Mouse (Mus musculus) layer of hippocampus, adult 18-20 months (tissue): ENCODE measurements at regions not wholly inside any gene's neighbourhood (a gene's known extent, or its start where the extent isn't known, plus 50 kb on each side); places are given as distances from the start of the nearest gene placed in this dataset.
"Not testable (repeated sequence)": the region's sequence is repeated elsewhere in the genome, so short reads cannot be mapped to it uniquely, and the experiment has no call there.

ENCODE experiments used
- DNase-seq, 2 experiments: peaks; one replicate each; pipeline ENCODE4 v3.0.0; 2022; ENCODE audit warnings: low spot score in 2 of 2

DNA sequence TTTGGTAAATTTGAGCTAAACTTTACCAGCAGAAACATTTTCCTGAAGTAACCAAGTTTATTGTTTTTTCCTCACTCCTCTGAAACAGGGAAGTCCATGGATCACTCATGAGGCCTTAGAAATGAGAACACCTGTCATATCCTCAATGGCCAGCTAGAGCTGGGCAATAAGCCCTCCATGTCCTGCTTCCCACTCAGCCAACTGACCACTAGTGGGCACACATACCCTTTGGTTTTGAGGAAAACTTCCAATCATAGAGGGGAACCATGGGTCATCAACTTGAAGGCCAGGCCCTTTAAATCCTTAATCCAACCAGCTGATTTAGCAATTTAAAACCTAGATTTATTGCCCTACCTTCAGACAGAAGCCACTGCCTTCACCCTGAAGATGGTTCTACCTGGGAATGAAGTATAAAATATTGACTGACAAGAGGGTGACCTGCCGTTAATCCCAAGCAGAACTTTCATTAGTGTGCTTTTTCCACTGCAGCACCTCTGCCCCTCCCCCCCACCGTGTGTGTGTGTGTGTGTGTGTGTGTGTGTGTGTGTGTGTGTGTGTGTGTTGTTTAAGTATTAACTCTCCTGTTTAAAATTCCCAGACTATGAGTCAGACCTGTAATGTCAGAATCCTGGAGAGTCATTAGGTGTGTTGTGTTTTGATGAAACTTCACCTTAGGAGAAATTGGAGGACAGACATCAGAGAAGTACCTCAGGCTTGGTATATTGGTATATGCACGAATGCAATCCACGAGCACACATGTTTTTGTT is 312.3 kb downstream of the Hdgfl1 start:
- DNase-seq: no peak

DNA sequence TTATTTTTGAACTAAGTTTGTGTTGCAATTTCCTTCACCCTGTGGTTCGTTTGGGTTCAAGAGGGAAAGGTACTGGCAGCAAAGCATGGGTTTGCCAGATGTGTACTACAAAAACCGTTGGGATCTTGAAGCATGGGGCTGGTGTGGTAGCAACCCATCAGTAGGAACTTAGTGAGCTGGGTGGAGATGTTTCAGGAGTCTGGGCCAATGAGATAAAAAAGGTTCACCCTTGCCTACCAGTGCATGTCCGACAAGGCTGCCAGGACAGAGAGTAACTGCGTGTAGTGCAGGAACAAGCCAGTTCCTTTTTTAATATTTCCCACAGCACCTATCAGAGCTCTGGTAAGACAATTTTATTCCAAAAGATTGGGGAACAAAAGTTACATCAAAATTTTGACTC is 343.3 kb downstream of the Hdgfl1 start:
- DNase-seq: no peak

DNA sequence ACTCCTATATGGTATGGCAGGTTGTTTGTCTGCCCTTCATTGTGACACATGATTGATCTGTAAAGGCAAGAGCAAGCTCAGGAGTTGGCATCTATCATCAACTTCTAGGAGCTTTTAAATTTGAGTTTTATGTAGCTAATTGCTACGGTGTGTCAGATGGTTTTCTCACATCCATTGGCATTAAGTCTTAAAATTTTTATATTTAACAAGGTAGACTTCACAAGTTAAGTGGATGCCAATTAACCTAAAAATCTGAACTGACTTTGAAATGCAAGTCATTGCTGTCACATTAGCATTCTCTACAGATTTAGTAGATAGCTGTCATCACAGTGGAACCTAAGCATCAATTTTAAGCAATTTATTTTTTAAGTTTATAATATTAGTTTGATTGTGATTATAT is 345.5 kb downstream of the Hdgfl1 start:
- DNase-seq: no peak

DNA sequence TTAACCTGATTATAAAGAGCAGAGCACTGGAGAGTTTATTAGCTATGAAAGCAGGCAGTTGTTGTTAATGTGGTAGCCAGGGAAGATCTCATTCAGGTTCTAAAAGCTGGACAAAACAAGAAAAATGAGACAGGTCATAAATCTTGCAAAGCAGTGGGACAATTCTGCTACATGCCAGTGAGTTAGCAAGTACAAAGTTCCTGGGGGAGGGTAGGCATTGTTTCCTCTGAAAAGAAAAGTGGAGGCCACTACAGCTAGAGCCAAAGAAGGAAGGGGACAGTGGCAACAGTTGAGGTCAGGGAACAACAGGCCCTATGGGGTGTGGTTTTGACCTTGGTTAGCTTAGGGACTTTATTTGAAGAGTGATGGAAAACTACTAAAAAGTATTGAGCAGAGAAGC is 364.2 kb downstream of the Hdgfl1 start:
- DNase-seq: no peak

DNA sequence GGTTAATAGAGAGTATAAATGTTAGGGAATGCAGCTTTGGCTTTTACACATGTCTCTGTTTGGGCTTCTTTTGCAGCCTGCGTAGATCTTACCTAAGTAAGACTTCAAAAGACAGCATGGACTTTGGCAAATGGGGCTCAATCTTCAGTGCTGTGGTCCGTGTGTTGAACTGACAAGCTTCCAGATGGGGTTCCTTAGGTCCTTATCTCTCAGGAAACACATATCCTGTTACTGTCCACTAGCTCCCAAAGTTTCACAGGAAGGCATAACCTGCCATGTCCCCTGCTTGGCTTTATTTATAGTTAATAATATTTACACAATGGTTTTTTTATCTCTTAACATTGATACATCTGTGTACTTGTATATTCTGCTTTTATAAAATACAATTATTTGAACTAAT is 365.3 kb downstream of the Hdgfl1 start:
- no peak for DNase-seq

DNA sequence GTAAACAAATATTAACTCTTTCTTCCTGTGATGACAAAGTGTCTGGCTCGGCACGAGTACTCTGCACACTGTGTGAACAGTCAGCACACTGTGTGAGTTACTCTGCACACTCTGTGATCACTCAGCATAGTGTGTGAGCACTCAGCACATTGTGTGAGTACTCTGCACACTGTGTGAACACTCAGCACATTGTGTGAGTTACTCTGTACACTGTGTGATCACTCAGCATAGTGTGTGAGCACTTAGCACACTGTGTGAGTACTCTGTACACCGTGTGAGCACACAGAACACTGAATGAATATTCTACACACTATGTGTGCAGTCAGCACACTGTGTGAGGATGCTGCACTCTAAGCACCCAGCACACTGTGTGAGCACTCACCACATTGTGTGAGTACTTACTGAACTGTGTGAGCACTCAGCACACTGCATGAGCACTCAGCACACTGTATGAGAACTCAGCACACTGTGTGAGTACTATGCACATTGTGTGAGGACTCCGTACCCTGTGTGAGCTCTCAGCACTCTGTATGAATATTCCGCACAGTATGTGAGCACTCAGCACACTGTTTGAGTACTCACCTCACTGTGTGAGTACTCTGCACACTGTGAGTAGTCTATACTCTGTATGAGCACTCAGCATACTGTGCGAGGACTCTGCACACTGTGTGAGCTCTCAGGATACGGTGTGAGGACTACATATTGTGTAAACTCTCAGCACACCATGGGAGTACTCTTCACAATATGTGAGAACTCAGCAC is 381.9 kb downstream of the Hdgfl1 start:
- DNase-seq: no peak

DNA sequence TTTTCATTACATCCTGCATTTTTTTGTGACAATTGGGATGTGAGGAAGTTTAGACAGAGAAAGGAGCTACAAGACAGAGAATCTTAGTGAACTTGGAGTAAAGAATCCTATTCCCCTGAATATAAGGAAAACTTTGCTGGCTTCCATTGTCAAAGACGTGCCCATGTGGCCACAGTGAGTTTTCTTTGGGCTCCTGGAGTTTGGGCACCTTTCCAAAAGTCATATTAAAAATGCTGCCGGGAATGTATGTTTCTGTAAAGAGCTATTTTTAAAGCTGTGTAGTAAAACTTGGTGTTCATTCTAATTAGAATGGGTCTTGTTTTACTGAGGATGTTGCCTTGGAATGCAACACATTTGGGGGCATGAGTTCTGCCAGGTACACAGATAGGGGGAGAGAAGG is 387.3 kb downstream of the Hdgfl1 start:
- DNase-seq: no peak

DNA sequence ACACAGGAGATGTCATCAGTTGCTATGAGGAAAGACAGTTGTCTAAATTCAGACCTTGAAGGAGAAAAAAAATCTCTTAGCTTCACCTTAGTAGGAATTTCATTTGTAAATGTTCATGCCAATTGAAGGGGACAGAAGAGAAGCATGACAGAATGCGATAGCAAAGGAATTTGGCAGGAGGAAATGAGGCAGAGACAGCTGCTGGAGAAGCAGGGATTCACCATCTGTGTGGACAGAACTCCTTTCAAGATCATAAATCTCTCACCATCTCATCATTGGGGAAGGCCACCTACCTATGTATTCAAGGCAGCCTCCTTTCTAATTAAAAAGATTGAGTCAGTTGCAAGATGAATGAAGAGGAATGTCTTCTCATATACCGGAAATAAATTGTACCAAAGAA is 387.8 kb downstream of the Hdgfl1 start:
- DNase-seq: peak; percentile 3 to 16

DNA sequence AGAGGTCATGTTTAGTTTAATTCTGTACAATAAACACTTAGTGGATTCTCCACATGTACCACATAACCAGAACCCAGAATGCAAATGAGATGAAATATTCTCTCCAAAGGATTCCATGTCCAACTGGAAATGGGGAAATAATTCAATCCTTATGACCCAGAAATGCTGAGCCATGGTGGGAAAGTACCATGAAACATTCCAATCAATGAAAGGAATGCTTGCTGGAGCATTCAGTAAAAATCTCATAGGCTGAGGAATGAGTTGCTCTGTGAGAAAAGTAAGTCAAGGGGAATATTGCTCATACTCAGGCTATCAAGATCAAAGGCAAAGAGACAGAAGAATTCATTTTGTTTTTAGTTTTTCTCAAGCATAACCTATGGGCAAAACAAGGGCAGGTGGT is 394.4 kb downstream of the Hdgfl1 start:
- no peak for DNase-seq

DNA sequence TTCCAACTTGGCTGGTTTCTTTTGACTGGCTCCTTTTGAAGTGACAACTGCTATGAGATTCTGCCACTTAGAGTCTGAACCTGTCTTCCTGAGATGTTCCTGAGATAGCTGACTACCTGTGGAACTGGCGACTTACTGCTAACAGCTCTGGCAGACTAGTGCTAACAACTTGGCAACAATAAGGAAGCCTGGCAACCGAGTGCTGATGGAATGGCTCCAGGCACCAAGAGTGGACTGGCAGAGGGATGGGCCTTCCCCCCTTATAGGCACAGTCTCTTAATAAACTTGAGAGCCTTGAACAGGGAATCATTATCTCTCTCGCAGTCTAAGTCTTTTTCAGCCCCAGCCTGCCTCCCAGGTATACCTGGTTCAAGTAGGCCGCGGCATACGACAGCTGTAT is 404.1 kb downstream of the Hdgfl1 start:
- not testable (repeated sequence) for DNase-seq

DNA sequence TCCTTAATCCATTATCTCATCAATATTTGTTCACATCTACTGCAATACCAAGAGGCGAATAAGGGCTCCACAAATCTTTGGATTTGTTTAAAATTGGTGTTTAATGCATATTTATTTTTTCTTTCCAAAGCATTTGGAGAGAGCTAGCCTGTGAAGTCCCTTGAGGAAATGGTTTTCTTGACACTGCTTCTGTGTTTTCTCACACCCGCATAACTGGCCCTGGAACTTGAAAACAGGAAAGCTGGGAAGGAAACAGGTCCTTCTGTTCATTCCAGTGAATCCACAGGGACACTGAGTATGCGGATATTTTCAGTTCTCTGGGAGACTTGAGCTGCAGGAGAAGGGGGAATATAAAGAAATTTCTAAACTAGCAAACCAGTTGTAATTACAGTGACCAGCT is 413.6 kb downstream of the Hdgfl1 start:
- DNase-seq: no peak

DNA sequence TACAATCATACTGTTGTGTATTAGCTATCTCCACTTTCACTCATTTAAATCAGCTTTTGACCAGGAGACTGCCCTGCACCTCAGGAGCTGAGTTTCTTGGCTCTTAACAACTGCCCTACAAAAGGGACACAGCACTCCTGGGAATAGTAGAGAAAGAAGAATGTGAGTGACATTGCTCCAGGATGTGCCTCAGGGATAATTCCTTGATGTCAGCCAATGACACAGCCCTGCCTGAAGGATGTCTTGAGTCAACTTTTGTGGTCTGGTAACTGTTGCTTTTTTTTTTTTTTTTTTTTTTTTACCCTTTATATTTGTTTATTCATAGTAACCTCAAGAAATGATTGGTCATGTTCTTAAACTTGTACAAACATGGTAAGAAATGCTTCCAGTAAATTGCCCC is 415.5 kb downstream of the Hdgfl1 start:
- no peak for DNase-seq

DNA sequence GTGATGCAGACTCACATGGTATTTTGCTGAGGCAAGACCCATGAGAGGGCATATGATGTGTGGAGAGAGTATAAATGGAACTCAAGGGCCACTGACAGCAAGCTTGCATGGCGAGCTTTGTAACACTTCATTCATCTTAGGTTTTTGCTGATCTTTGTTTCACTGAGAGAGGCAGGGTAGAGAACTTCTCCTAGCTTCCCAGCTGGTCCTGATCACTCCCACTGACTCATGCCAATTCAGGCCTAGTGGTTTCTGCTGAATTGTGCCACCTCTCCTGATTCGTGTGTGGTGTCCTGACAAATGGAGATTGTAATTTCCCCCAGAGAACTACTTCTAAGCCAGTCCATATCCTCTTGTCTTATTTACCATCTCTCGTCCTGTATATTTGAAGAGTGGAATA is 419.5 kb downstream of the Hdgfl1 start:
- no peak for DNase-seq

DNA sequence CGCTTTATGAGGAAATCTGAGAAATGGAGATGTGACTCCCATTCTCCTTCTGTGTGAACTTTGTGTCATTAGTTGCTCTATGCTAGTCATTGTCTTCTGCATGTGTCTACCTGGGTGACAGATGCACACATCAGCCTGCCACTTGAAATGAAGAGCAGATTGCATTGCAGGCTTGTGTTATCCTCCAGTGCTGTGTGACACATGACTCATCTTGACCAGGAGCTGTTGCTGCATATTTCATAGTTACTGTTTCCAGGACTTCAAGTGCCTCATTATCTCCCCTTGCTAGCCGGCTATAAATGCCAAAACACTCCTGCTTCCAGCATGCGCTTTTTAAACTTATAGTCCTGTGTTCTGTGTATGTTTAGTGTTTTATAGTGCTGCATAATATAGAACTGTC is 431.2 kb downstream of the Hdgfl1 start:
- DNase-seq: peak; percentile 3 to 25

DNA sequence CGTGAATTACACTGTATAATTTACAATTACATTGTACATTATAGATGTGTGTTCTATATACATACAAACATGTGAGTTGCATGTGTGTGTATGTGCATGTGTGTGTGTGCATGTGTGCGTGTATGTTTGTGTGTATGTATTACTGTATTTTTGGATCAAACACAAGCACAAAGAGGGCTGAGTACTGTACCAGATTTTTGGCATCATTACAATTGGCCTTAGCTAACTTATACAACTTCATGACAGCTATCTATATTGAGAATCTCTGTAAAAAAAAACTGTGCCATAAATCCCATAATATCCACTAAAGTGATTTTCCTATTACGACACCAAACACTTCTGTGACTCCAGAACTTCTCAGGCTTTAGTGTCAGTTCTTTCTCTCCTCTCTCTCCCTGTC is 444.9 kb downstream of the Hdgfl1 start:
- DNase-seq: no peak

DNA sequence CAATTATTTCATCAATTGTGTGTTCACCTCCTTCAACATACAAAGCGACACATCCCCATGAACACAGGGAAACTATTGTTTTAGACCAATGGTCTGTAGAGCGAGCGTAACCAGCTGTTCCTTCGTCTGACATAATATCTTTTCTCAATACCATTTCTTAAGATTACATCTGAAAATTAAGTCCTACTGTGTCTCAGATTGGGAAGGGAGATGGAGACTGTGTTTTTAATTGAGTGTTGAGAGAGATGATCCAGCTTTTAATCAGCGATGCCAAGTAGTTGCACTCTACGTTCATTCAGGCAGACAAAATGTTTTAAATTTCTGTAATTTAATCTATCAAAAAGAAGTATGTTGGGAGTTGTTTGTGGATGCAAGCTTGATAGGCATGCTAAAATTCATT is 445.3 kb downstream of the Hdgfl1 start:
- no peak for DNase-seq

DNA sequence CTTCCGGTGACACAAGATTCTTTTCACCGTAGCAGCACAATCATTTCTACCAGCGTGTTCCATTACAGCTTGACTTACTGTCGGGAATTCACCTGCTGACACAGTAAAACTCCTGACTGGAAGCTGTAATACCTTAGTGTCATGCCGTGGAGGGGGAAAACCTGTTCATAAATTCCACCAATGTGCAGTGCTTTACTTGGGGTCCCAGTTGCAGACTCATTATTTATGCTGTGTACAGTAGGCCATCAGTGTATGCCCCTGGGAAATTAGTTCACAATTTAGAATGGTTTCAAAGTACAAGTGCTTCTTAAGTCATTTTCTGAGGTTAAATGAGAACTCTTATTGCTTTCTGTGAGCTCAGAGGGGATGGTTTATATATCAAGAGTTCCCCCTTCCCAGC is 451.4 kb downstream of the Hdgfl1 start:
- DNase-seq: no peak

DNA sequence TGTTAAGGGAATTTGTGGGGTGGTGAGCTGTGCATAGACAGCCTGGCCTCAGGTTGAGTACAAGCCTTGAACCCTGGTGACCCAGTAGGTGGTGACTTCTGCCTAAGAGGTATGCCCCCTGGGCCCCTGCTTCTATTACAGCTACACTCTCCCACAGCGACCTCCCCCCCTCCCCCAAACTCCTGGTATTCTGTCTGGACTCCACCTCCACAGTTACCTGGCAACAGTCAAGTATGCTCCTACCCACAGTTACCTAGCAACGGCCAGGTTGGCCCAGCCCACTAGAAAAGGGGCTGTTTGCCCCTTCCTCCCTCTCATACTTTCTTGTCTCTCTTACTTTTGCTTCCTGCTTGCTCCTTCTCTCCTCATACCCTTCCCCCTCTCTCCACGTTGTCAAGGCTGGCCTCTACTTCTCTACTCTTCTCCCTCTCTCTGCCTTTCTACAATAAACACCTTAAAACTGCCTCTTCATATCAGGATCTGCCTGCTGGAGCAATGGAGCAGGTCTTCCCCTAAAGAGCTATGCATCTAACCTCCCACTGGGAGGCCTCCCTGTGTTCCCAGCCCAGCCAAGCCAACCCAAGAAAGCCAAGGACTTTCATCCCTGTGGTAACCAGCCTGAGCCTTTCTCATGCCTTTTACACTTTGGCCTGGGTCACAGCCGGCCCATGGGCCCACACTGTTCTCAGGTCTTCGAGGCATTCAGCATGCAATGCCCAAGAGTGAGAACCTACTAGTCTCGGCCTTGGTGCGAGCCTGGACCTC is 457.5 kb downstream of the Hdgfl1 start:
- no peak for DNase-seq

DNA sequence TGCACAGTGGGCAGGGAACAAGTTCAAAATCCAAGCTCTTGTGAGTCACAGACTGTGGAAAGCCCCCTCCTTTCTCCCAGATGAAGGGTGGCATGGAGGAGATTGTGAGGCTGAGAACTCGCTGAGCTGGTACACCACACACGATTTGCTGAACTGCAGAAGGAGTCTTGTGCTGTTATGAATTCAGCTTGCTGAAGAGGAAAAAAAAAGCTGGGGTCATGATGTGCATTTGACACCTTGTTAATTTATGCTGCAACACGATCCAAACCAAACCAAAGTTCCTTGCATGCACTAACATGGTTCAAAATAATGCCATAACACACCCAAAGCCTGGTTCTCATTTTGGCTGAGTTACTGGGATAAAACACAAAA is 485.9 kb downstream of the Hdgfl1 start:
- DNase-seq: no peak

DNA sequence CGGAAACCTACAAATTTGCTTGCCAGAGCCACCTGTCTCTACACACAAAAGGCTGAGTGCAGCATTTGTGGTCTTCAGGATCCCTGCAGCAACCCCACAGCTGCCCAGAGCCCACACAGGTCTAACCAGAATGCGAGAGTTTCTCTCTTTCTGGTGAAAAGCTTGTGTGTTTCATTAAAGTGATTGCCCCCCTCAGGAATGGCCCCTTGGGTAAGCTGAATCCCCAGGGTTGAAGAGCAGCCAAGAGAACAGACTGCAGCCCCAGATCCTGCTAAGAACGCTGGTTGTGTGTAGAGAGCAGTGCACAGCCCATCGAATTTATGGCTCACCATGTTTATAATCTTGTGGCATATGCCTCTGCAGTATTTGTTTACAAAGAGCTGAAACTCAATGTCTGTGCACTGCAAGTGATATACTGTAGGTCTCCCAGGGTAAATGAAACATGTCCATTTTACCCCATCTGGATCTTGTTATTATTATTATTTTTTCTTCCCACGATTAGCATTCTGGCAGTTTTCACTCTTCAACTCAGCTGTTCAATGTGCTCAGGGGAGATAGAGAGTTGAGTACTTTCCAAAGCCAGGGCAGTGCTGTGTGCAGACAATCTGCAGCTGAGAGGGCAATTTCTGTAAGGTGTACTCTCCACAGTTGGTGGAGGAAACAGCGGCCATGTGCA is 486.4 kb downstream of the Hdgfl1 start:
- DNase-seq: peak; percentile 13 to 50

DNA sequence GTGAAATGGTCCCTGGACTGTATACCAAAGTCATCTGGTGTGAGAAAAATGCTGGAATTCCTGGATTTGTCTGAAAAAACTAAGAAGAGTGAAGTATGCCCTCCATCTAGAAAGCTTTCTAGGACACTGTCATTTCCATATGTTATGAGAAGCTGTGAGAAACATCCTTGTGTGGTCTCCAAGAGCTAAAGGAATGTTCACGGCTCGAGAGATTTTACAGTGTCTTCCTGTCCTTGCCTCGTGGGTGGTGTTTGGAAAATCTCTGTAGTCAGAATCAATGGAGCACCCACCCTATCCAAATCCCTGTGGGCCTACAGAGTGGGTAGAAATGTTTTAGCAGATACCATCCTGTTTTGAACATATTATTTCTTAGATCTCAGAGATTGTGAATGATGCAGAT is 487.7 kb downstream of the Hdgfl1 start:
- no peak for DNase-seq

DNA sequence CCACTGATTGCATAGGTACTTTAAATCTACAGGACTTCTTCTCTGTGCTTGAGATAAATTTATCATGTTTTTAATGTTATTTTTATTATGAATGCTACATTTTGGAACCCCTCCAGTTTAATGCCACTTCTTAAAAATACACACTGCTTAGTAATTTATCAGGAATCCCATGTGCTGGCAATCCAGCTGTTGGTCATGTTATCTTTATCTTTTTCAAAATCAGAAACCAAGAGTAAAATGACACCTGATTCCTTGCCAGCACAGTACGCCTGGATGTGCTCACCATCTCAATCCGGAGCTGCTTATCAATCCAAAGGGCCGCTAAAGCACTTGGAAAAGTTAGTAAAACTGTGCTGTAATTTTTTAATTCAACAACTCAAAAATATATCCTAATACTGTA is 497.1 kb downstream of the Hdgfl1 start:
- DNase-seq: no peak
